Mouse (Mus musculus): Measurements from ENCODE around the gene Lman2l. TPM values are rescaled to one million over a fixed set of nuclear protein-coding genes. Genes with fewer than 3 reads are reported as not detected.

Gene Lman2l
- total and polyA plus RNA-seq, 2 experiments from 2014 or later: 21.8 to 37.6 TPM

GRCm38 (mm10) chr1:36370918-36371317 lies 74.2 kb downstream of the Lman2l start:
- no peak overlapping the region for H3K4me2 ChIP-seq (ENCODE audit: low read depth)
- H3K4me1 ChIP-seq (ENCODE audit: insufficient read depth): peaks cover 7% of the 10 kb centered on the region
- no peak overlapping the region for H3K4me3 ChIP-seq (ENCODE audit: low read depth, low read length)
- no peak for TF ChIP-seq CTCF (IDR thresholded peaks at IDR 0.05; ENCODE audit: low read depth)
- 64% methylated on average over 6 of the region's 6 CpGs for WGBS
- H3K9me3 ChIP-seq (ENCODE audit: low read length): no peaks in the 10 kb centered on the region
- DNase-seq: no peak
- H3K27me3 ChIP-seq (ENCODE audit: insufficient read depth, low read length): no peaks in the 10 kb centered on the region
- H3K9ac ChIP-seq: no peak overlapping the region
- no peaks in the 10 kb centered on the region for H3K36me3 ChIP-seq (ENCODE audit: insufficient read depth)
- no peak for ATAC-seq
- H3K27ac ChIP-seq (ENCODE audit: low read depth, low read length): no peak overlapping the region

Other genes with a start within 250 kb of the Lman2l start
- gene Uggt1, start 200.6 kb downstream of the Lman2l start, total RNA-seq (2014; rRNA removed): 38.6 and 54.1 TPM in 2 replicates
- 19.2 and 24.5 TPM in 2 replicates for gene Uggt1, start 200.6 kb downstream of the Lman2l start, polyA plus RNA-seq (2015; fragmentation: Nextera tagmentation; extraction: Ambion mirVana)
- gene Neurl3, start 170.6 kb downstream of the Lman2l start, total RNA-seq (2014; rRNA removed): 0.43 and 0.54 TPM in 2 replicates
- 0.53 and 0.85 TPM in 2 replicates for gene Neurl3, start 170.6 kb downstream of the Lman2l start, polyA plus RNA-seq (2015; fragmentation: Nextera tagmentation; extraction: Ambion mirVana)
- 3.9 and 9.8 TPM in 2 replicates for gene Arid5a, start 137.5 kb downstream of the Lman2l start, total RNA-seq (2014; rRNA removed)
- 2.2 and 3.4 TPM in 2 replicates for gene Arid5a, start 137.5 kb downstream of the Lman2l start, polyA plus RNA-seq (2015; fragmentation: Nextera tagmentation; extraction: Ambion mirVana)
- 43.9 and 53.6 TPM in 2 replicates for gene Kansl3, start 76.1 kb downstream of the Lman2l start, total RNA-seq (2014; rRNA removed)
- 18.6 and 27.8 TPM in 2 replicates for gene Kansl3, start 76.1 kb downstream of the Lman2l start, polyA plus RNA-seq (2015; fragmentation: Nextera tagmentation; extraction: Ambion mirVana)
- gene Fer1l5, start 73.0 kb downstream of the Lman2l start, total RNA-seq (2014; rRNA removed): 0.15 TPM in 1 of 2 replicates, not detected in the other
- 1.0 and 1.2 TPM in 2 replicates for gene Fer1l5, start 73.0 kb downstream of the Lman2l start, polyA plus RNA-seq (2015; fragmentation: Nextera tagmentation; extraction: Ambion mirVana)
- gene Cnnm4, start 26.3 kb upstream of the Lman2l start, total RNA-seq (2014; rRNA removed): 12.3 and 14.6 TPM in 2 replicates
- 7.2 and 9.4 TPM in 2 replicates for gene Cnnm4, start 26.3 kb upstream of the Lman2l start, polyA plus RNA-seq (2015; fragmentation: Nextera tagmentation; extraction: Ambion mirVana)
- gene Cnnm3, start 66.6 kb upstream of the Lman2l start, total RNA-seq (2014; rRNA removed): 25.6 and 29.1 TPM in 2 replicates
- 3.7 and 4.8 TPM in 2 replicates for gene Cnnm3, start 66.6 kb upstream of the Lman2l start, polyA plus RNA-seq (2015; fragmentation: Nextera tagmentation; extraction: Ambion mirVana)
- 6.3 and 9.8 TPM in 2 replicates for gene Ankrd23, start 91.6 kb upstream of the Lman2l start, total RNA-seq (2014; rRNA removed)
- gene Ankrd23, start 91.6 kb upstream of the Lman2l start, polyA plus RNA-seq (2015; fragmentation: Nextera tagmentation; extraction: Ambion mirVana): 4.5 and 5.3 TPM in 2 replicates
- gene Gm42417, start 94.2 kb upstream of the Lman2l start, total RNA-seq (2014; rRNA removed): 0.38 TPM in 1 of 2 replicates, not detected in the other
- gene Gm42417, start 94.2 kb upstream of the Lman2l start, polyA plus RNA-seq (2015; fragmentation: Nextera tagmentation; extraction: Ambion mirVana): 0.27 TPM in 1 of 2 replicates, not detected in the other
- gene Ankrd39, start 102.2 kb upstream of the Lman2l start, total RNA-seq (2014; rRNA removed): 19.3 and 25.5 TPM in 2 replicates
- 21.1 and 23.6 TPM in 2 replicates for gene Ankrd39, start 102.2 kb upstream of the Lman2l start, polyA plus RNA-seq (2015; fragmentation: Nextera tagmentation; extraction: Ambion mirVana)
- 32.8 and 39.1 TPM in 2 replicates for gene Sema4c, start 113.1 kb upstream of the Lman2l start, total RNA-seq (2014; rRNA removed)
- 17.3 and 24.1 TPM in 2 replicates for gene Sema4c, start 113.1 kb upstream of the Lman2l start, polyA plus RNA-seq (2015; fragmentation: Nextera tagmentation; extraction: Ambion mirVana)
- 0.23 TPM in 1 of 2 replicates, not detected in the other for gene Fam178b, start 237.9 kb upstream of the Lman2l start, total RNA-seq (2014; rRNA removed)
- not detected in 2 replicates for gene Fam178b, start 237.9 kb upstream of the Lman2l start, polyA plus RNA-seq (2015; fragmentation: Nextera tagmentation; extraction: Ambion mirVana)
- gene Cox5b, start 246.2 kb upstream of the Lman2l start, total RNA-seq (2014; rRNA removed): 302 and 470 TPM in 2 replicates
- gene Cox5b, start 246.2 kb upstream of the Lman2l start, polyA plus RNA-seq (2015; fragmentation: Nextera tagmentation; extraction: Ambion mirVana): 761 and 882 TPM in 2 replicates

Data from forebrain, postnatal 0 days (tissue).